Mouse (Mus musculus) gastrocnemius, postnatal 10 days (tissue): ENCODE measurements around the gene Dmbt1. TPM values are rescaled to one million over a fixed set of nuclear protein-coding genes. Genes with fewer than 3 reads are reported as not detected.

Source experiments
- total RNA-seq, 2 experiments: library from RNA; stranded (reverse); gene quantifications; 2 replicates each; pipeline ENCODE4 v1.2.3; 2021

Gene Dmbt1
- total RNA-seq, 2 experiments from 2014 or later: not detected

Other genes with a start within 250 kb of the Dmbt1 start
- gene Plekha1, start 166.3 kb upstream of the Dmbt1 start, total RNA-seq: 10 to 100 TPM; 30.9 to 32.5 TPM
- gene Htra1, start 95.9 kb upstream of the Dmbt1 start, total RNA-seq: 100 to 1,000 TPM in 1 of 2 experiments, 10 to 100 TPM in 1; 93.5 to 103 TPM
- not detected for gene 4933402N03Rik, start 114.3 kb downstream of the Dmbt1 start, total RNA-seq
- not detected for gene 5430419D17Rik, start 142.3 kb downstream of the Dmbt1 start, total RNA-seq